Mouse (Mus musculus): ENCODE results near the gene Mark1.

Gene Mark1

DNA sequence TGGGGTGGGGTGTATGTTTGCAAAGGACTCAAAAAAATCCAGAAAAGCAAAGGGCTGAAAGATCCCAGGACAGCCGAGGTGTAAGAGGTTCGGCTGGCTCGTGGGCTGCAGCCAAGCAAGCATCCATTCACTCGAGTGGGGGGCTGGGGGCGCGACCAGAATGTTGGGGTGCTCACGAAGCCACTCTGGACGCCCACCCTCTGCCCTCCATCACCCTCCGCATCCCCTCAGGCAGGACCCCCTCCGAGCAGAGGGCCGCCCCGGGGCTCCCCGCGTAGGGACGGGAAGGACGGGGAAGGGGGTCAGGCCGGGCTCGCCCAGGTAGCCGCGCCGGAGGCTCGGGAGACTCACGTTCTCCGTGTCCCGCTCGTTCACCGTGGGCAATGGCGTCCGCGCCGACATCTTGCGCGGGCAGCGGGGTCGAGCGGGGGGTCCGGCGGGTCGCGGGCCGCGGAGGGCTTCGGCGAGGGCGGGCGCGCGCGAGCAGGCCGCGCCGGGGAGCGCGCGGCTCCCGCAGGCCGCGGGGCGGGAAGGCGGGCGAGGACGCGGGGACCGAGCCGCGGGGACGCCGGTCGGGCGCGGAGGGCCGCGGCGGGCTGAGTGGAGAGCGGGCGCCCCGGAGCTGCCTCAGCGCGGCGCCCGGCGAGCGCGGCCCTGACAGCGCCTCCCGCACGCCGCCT, at the start of gene Mark1:
Mark1 (minus strand) TSS at position 500 of the 680 bp plus-strand sequence.
- DNase-seq (ENCODE audit: low spot score), result no peak

- no peak for DNase-seq (ENCODE audit: low spot score)
Measured at GRCm38 (mm10) chr1:185047516-185048247, 48.3 kb upstream of the Mark1 start.

GRCm38 (mm10) chr1:185046513-185046912, 47.1 kb upstream of the Mark1 start:
- no peak for DNase-seq (ENCODE audit: low spot score)

GRCm38 (mm10) chr1:185038183-185038686, 38.9 kb upstream of the Mark1 start:
- no peak for DNase-seq (ENCODE audit: low spot score)

DNA sequence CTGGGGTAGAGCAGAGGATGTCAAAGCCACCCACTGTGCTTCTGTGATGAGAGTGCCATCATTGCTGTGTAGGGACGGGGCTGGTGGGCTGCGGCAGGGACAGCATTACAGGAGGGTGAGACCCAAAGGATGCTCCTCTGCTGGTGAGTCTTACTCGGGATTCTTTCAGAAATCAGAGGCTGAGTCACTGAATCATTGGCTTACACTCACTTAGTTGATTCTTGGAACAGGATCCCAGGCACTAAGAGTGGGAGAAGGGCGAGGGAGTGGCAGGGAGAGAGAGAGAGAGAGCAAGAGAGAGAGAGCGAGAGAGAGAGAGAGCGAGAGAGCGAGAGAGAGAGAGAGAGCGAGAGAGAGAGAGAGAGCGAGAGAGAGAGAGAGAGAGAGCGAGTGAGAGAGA, 31.2 kb upstream of the Mark1 start:
- no peak for DNase-seq (ENCODE audit: low spot score)

GRCm38 (mm10) chr1:185020429-185021168, 21.2 kb upstream of the Mark1 start:
- no peak for DNase-seq (ENCODE audit: low spot score)

- DNase-seq (ENCODE audit: low spot score), result no peak
Measured at GRCm38 (mm10) chr1:185012566-185012965, 13.2 kb upstream of the Mark1 start.

DNA sequence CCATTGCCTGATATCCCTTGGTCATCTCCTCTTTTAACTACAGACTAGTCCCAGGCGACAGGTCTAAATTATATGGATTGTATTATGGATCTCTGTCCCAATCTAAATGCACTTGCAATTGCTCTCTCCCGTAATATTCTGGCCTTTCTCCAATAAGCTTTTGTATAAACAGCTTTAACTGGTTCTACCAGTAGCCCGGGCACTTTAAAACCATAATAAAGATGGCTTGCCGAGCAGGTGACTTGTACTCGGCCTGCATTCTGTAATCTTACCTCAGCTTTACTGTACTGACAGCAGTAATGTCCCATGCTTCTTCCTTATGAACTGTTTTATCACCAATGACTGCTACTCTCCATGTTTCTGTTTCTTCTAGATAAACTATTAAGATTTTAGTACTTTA, 7.7 kb upstream of the Mark1 start:
- no peak for DNase-seq (ENCODE audit: low spot score)

- peak; percentile 27 for DNase-seq (ENCODE audit: low spot score)
Measured at GRCm38 (mm10) chr1:184999780-185000599, 620 bp upstream of the Mark1 start.

DNA sequence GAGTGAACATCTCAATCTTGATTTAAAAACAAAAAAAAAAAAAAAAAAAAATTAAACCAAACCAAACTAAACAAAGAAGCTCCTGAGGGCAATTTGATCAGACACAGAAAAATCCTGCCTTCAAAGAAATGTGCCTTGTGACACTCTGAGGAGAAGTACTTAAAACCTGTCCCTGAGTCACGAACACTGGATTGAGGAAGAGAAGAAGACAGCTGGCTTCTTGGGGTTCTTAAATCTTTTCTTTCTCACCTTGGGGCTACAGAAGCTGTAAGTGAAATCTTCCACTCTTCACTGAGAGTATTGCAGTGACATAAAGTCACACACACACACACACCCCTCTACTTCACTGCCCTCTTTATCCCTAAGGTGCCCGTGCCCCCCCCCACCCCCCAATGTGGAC, 739 bp downstream of the Mark1 start:
- no peak for DNase-seq (ENCODE audit: low spot score)

GRCm38 (mm10) chr1:184998161-184998560, 1.2 kb downstream of the Mark1 start:
- no peak for DNase-seq (ENCODE audit: low spot score)

- DNase-seq (ENCODE audit: low spot score), result no peak
Measured at GRCm38 (mm10) chr1:184997466-184997865, 1.9 kb downstream of the Mark1 start.

GRCm38 (mm10) chr1:184995335-184995734, 4.0 kb downstream of the Mark1 start:
- no peak for DNase-seq (ENCODE audit: low spot score)

DNA sequence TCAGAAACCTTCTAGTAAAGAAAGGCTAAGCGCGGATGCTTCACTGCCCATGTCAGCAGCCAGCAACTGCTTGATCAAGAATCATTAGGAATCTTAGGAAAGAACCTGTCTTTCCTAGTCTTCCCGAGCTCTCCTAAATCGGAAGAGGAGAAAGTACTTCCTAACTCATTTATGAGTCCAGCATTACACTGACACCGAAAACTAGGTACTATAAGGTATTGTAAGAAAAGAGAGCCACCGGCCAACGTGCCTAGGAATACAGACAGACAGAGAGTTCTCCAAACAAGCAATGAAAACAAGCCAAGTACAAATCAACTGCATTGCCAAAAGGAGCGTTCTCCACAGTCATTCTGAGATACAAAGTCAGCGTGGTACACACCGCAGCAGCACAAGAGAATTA, 8.2 kb downstream of the Mark1 start:
- no peak for DNase-seq (ENCODE audit: low spot score)

DNA sequence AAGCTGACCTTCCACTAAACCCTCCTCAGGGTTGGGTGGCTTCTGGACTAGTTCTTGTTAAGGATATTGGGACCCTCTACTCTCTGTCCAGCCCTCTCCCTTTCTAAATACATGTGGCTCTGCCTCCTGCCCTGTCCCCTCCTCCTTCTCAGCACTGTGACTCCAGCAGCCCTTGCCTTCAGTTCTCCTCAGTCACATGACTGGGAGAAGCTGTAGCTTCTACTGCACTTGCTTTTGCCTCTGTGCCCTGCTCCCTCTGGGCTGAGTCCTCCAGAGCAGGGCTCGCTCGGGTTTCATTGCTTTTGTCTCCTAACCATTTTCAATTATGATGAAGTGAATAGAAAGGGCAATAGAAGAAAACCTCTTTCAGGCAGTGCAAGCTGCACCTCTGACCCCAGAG, 12.6 kb downstream of the Mark1 start:
- no peak for DNase-seq (ENCODE audit: low spot score)

DNA sequence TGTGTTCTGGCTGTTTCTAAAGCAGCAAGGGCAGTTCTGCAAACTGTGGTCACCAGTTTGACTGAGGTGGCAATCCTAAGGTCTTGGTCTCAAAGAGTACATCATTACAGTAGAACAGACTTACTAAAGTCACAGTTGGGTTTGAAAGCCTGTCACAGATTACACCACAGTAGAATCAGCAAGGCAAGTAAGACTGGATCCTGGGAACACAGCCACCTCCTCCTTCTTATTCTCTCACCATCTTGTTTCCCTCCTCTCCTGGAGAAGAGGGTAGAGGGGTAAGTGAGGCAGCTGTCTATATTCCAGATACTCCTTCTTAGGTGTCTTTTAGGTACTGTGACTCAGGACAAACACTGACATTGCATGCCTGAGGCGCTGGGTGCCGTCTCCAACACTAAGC, 14.6 kb downstream of the Mark1 start:
- no peak for DNase-seq (ENCODE audit: low spot score)

DNA sequence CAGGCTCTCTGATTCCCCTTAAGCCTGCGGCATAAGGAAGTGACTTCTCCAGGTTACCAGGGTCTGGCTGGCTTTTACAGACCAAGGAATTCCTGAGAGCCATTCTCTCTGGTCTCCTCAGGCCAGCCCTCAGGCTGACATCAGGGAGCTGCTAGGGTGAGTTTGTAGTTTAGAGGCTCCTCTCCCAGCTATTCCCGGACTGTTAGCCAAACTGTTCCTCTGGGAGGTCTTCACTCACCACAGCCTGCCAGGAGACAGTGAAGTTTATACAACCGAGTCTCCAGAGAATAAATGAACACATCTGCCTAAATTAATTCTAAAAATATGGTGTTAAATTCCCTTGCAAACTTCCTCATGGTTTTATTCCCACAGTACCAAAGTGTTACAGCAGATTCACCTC, 15.6 kb downstream of the Mark1 start:
- DNase-seq (ENCODE audit: low spot score), result no peak

GRCm38 (mm10) chr1:184972214-184972776, 27.1 kb downstream of the Mark1 start:
- DNase-seq (ENCODE audit: low spot score), result no peak

DNA sequence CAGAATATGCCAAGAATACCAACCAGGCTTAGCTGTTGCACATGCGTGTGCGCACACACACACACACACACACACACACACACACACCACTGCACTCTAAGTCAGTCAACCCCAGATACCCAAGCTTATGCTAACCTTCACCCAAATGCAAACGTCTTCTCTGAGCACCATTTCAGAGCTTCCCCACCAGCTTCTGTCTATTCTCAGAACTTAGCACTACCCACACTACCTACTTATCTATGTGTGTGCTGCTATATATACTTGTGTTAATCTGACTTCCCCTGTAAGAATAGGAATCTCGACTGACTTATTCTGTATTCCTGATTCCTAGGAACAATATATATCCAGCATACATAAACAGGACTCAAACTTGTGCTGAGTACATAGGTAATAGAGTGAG, 30.0 kb downstream of the Mark1 start:
- no peak for DNase-seq (ENCODE audit: low spot score)

GRCm38 (mm10) chr1:184965682-184966360, 33.5 kb downstream of the Mark1 start:
- DNase-seq (ENCODE audit: low spot score), result peak; percentile 53

DNA sequence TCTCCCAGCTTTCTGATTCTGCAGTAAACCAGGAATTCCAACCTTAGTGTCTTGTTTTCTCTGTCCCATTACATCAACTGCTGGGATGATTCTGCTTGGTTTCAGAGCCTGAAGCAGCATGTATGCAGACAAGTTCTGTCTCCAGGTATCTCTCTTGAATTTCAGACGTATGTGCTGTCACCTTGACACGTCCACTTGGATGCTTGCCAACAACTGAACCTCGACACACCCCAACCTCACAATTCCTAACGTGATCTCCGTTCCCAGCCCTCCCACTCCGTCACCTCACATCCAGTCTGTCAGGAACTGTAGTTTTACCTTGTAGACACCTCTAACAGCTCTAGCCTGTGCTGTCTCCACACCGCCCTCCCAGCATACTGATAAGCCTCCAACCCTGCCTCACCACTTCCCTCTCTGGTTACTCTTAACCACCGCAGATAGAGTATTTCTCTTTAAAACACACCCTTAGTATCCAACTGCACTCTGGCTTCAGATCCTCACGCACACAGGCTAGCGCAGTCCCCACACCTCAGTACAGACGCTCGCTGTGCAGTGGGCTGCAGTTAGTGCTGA, 36.2 kb downstream of the Mark1 start:
- no peak for DNase-seq (ENCODE audit: low spot score)

Measured in ovary, adult 18-20 months (tissue).